Mouse (Mus musculus): ENCODE measurements around the gene Wrb. TPM values are rescaled to one million over a fixed set of nuclear protein-coding genes. Genes with fewer than 3 reads are reported as not detected.

Wrb gene
- 141 and 149 TPM in 2 replicates for polyA plus RNA-seq (2012; rRNA removed)

DNA sequence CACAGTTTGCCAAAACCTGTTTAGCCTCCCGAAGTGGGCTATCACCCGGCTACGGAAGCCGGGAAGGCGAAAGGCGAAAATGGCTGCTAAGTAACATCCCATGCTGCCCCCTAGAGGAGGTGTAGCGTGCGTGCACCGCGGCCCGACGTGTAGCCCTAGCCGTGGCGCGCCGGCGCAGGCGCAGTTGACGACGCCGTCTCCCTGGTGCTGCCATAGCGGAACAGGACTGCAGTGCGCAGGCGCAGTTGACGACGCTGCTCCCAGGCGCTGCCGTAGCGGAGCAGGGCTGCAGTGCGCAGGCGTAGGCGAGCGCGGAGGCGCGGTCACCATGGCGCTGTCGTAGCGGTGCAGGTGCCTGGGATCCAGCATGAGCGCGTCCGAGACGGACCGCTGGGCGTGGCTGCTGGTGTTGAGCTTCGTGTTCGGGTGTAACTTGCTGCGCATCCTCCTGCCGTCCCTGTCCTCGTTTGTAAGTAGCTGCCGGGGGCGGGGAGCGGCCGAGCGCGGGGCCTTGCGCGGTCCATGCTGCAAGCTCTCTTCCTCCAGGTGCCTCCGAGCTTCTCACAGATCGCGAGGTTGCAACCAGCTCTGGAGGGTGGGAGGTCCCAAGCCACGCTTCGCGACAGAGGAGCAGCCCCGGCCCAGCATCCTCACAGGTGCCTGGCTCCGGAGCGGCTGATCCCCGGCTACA lies at the start of gene Wrb:
Wrb (plus strand) TSS at position 298 of the 691 bp plus-strand sequence.

DNA sequence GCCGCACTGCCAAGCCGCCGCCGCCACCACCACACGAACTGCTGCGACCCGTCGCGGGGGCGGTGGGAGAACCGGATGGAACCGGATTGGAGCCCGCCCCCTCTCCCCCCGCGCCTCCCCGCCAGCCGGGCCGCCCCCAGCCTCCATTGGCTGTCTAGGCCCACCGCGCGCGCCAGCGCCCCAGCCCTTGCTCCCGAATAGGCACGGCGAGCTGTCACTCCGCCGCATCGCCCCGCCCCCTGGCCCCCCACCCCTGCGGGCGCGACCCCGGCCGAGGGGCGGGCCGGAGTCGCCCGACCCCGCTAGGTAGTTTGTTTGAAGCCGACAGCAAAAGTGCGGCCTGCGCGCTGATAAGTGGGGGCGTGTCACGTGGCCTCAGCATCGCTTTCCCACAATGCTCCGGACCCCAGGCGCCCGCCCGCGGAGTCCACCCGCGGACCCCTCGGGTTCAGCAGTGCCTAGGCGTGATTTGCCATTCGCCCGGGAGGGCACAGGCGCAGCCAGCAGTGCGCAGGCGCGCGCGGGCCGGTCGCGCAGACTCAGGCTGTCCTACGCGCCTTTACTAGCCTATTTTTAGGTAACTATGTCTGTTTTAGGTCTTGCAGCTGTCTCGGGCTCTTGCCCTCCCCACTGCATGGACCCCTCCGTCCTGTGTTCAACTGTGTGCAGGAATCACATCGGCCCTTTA lies 17.4 kb upstream of the Wrb start, which contains the start of gene Hmgn1:
Hmgn1 (minus strand) TSS at position 73 of the 688 bp plus-strand sequence.

DNA sequence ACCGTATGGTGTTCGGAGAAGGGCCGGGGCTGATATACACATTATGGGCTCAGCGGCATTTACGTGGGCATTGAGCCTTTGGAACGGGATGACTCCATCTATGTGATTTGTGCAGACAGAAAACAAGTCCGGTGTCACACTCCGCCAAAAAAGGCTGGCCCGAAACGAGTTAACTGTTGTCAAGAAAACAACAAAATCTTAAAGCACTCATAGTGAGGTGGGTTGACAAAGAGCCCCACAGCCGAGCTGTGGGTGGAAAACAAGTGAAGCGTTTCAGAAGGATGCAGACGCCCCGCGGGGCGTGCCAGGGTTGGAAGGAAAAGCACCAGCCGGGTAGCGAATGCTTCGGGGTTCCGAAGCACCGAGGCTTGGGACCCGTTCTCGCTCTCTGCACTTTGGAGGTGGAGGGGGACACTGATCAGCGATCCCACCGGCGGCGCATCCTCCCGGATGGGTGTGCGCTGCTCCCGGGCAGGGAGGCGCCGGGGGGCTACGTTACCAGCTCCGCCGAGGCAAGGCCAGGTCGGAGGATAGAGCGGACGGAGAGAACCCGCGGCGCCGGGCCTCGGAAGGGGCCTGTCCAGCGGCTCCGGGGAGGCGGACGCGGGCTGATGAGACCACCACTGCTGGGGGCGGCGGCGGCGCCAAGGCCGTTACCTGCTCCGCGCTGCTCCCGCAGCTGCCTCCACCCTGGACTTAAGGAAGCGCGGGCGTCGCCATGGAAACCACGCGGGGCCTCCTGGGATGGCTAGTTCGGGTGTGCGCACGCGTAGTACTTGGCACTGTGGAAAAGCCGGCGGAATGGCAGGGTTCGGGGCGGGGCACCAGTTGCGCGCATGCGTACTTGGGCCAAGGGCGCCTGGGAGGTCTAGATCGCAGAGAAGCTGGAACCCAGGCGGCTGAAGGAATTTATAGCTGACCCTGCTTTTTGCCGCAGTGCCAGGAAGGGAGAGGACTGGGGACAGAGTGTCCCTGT lies 46.6 kb downstream of the Wrb start, which contains the start of gene Lca5l:
Lca5l (minus strand) TSS at position 741 of the 976 bp plus-strand sequence.

GRCm38 (mm10) chr16:96199913-96200701 lies 54.9 kb downstream of the Wrb start, which contains the start of gene Sh3bgr:
TSS of gene Sh3bgr (plus strand) at chr16:96200450.

Other genes starting within 250 kb of the Wrb start
- 14.9 and 21.0 TPM in 2 replicates for gene Psmg1, start 154.4 kb upstream of the Wrb start, polyA plus RNA-seq (2012; rRNA removed)
- 43.5 and 64.7 TPM in 2 replicates for gene Brwd1, start 62.9 kb upstream of the Wrb start, polyA plus RNA-seq (2012; rRNA removed)
- 41.1 and 72.7 TPM in 2 replicates for gene Hmgn1, start 17.7 kb upstream of the Wrb start, polyA plus RNA-seq (2012; rRNA removed)
- gene Lca5l, start 46.9 kb downstream of the Wrb start, polyA plus RNA-seq (2012; rRNA removed) = 2.1 and 2.4 TPM in 2 replicates
- 18.5 and 19.8 TPM in 2 replicates for gene Sh3bgr, start 55.0 kb downstream of the Wrb start, polyA plus RNA-seq (2012; rRNA removed)
- 2.3 and 2.6 TPM in 2 replicates for gene B3galt5, start 90.4 kb downstream of the Wrb start, polyA plus RNA-seq (2012; rRNA removed)

Data from ovary, adult 2 months (tissue).